Mouse (Mus musculus): ENCODE data around the gene Eef1akmt2.

Eef1akmt2 gene

GRCm38 (mm10) chr7:132795141-132795540 lies 57.3 kb downstream of the Eef1akmt2 start:
- in situ Hi-C loops (cut with MboI; ENCODE audit: low sequenced_read_pairs): no loop called here

- in situ Hi-C loops (cut with MboI; ENCODE audit: low sequenced_read_pairs): no loop called here
Observed at GRCm38 (mm10) chr7:132793467-132793866, 59.0 kb downstream of the Eef1akmt2 start.

GRCm38 (mm10) chr7:132790447-132791219 lies 61.8 kb downstream of the Eef1akmt2 start:
- in situ Hi-C loops (cut with MboI; ENCODE audit: low sequenced_read_pairs): no loop called here

GRCm38 (mm10) chr7:132788826-132789225 lies 63.6 kb downstream of the Eef1akmt2 start:
- in situ Hi-C loops (cut with MboI; ENCODE audit: low sequenced_read_pairs): no loop called here

- in situ Hi-C loops (cut with MboI; ENCODE audit: low sequenced_read_pairs): no loop called here
Observed at GRCm38 (mm10) chr7:132787496-132788190, 64.8 kb downstream of the Eef1akmt2 start.

GRCm38 (mm10) chr7:132787022-132787421 lies 65.5 kb downstream of the Eef1akmt2 start:
- in situ Hi-C loops (cut with MboI; ENCODE audit: low sequenced_read_pairs): no loop called here

- in situ Hi-C loops (cut with MboI; ENCODE audit: low sequenced_read_pairs): no loop called here
Observed at GRCm38 (mm10) chr7:132786522-132786921, 66.0 kb downstream of the Eef1akmt2 start.

GRCm38 (mm10) chr7:132786011-132786410 lies 66.5 kb downstream of the Eef1akmt2 start:
- in situ Hi-C loops (cut with MboI; ENCODE audit: low sequenced_read_pairs): no loop called here

GRCm38 (mm10) chr7:132784101-132784500 lies 68.4 kb downstream of the Eef1akmt2 start:
- in situ Hi-C loops (cut with MboI; ENCODE audit: low sequenced_read_pairs): no loop called here

GRCm38 (mm10) chr7:132781850-132782249 lies 70.6 kb downstream of the Eef1akmt2 start:
- in situ Hi-C loops (cut with MboI; ENCODE audit: low sequenced_read_pairs): no loop called here

- in situ Hi-C loops (cut with MboI; ENCODE audit: low sequenced_read_pairs): no loop called here
Observed at GRCm38 (mm10) chr7:132781130-132781814, 71.2 kb downstream of the Eef1akmt2 start.

- in situ Hi-C loops (cut with MboI; ENCODE audit: low sequenced_read_pairs): no loop called here
Observed at GRCm38 (mm10) chr7:132780611-132781010, 71.9 kb downstream of the Eef1akmt2 start.

- in situ Hi-C loops (cut with MboI; ENCODE audit: low sequenced_read_pairs): no loop called here
Observed at GRCm38 (mm10) chr7:132778630-132779029, 73.8 kb downstream of the Eef1akmt2 start.

- in situ Hi-C loops (cut with MboI; ENCODE audit: low sequenced_read_pairs): no loop called here
Observed at GRCm38 (mm10) chr7:132777728-132778453, 74.6 kb downstream of the Eef1akmt2 start.
